In the genomic region with DNA sequence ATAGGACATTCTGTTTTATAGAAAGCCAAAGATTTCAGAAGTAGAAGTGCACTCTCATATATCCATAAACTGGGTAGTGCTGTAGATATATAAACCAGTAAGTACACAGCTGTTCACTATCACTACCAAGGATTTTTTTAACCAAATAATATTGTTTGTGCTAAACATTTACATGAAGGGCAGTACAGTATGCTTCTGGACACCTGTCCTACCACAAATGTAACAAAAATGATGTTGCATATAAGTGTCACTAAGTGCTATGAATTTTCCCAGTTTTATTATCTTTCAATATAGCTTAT, we compare ENCODE assay signal across 20 mouse cellular contexts. TPM values are rescaled to one million over a fixed set of nuclear protein-coding genes. Genes with fewer than 3 reads are reported as not detected.
A peak's percentile ranks its signal among the peaks of the same experiment; 100 is the strongest.
DNase-seq lines count a peak whose midpoint lies in the region; ATAC-seq and TF ChIP-seq lines count a peak whose summit lies in the region.
"Had no signal": no experiment of that assay in that cellular context is flagged by ENCODE, and none has a peak within 500 bp of the region (broad histone marks: within the 10 kb centered on the region; RNA-seq: fewer than 3 reads in every experiment).

No protein-coding gene starts in this region.

- peaks cover 9% of the 10 kb centered on the region; the same call in 1 of the 2 replicates for H3K4me1 ChIP-seq in forebrain, embryonic 13.5 days
- peaks cover 7% of the 10 kb centered on the region; the same call in 1 of the 2 replicates for H3K4me1 ChIP-seq in forebrain, postnatal 0 days (ENCODE audit: insufficient read depth)
- no peaks in the 10 kb centered on the region for H3K4me1 ChIP-seq in hindbrain, postnatal 0 days (ENCODE audit: insufficient read depth, low read length)
- no peaks in the 10 kb centered on the region for H3K4me1 ChIP-seq in midbrain, postnatal 0 days (ENCODE audit: insufficient read depth, low read length)
- H3K4me1 ChIP-seq: embryonic facial prominence, embryonic 13.5 days; heart, embryonic 15.5 days had no signal

- H3K4me2 ChIP-seq in forebrain, embryonic 13.5 days, result no peak overlapping the region
- H3K4me2 ChIP-seq in forebrain, postnatal 0 days (ENCODE audit: low read depth), result no peak overlapping the region
- H3K4me2 ChIP-seq in hindbrain, postnatal 0 days (ENCODE audit: low read depth, low read length), result no peak overlapping the region
- H3K4me2 ChIP-seq in midbrain, postnatal 0 days (ENCODE audit: low read depth, low read length, poor library complexity, severe bottlenecking), result no peak overlapping the region
- H3K4me2 ChIP-seq: embryonic facial prominence, embryonic 13.5 days; heart, embryonic 15.5 days had no signal

- TF ChIP-seq CTCF in forebrain, postnatal 0 days (IDR thresholded peaks at IDR 0.05; ENCODE audit: low read depth), result no peak
- no peak for TF ChIP-seq CTCF in hindbrain, postnatal 0 days (IDR thresholded peaks at IDR 0.05; ENCODE audit: low read depth)
- no peak for TF ChIP-seq CTCF in midbrain, postnatal 0 days (IDR thresholded peaks at IDR 0.05)

- no peak overlapping the region for H3K4me3 ChIP-seq in forebrain, embryonic 13.5 days
- H3K4me3 ChIP-seq in forebrain, postnatal 0 days (ENCODE audit: low read depth, low read length), result no peak overlapping the region
- H3K4me3 ChIP-seq in hindbrain, postnatal 0 days (ENCODE audit: low read length), result no peak overlapping the region
- no peak overlapping the region for H3K4me3 ChIP-seq in midbrain, postnatal 0 days (ENCODE audit: low read depth, low read length)
- H3K4me3 ChIP-seq: embryonic facial prominence, embryonic 13.5 days; gastrocnemius, adult 2 months; heart, embryonic 15.5 days had no signal

- H3K27me3 ChIP-seq in forebrain, embryonic 13.5 days, result no peaks in the 10 kb centered on the region
- H3K27me3 ChIP-seq in forebrain, postnatal 0 days (ENCODE audit: insufficient read depth, low read length), result no peaks in the 10 kb centered on the region
- no peaks in the 10 kb centered on the region for H3K27me3 ChIP-seq in hindbrain, postnatal 0 days (ENCODE audit: insufficient read depth, low read length)
- no peaks in the 10 kb centered on the region for H3K27me3 ChIP-seq in midbrain, postnatal 0 days (ENCODE audit: insufficient read depth, low read length)
- H3K27me3 ChIP-seq: embryonic facial prominence, embryonic 13.5 days; heart, embryonic 15.5 days had no signal

- peak; percentile 61 for ATAC-seq in forebrain, embryonic 13.5 days
- ATAC-seq in forebrain, postnatal 0 days, result peak; percentile 62
- no peak for ATAC-seq in hindbrain, postnatal 0 days
- ATAC-seq in midbrain, postnatal 0 days (ENCODE audit: low FRiP score), result peak; percentile 38; the same call in 1 of the 2 replicates

- no peak overlapping the region for H3K9ac ChIP-seq in forebrain, embryonic 13.5 days
- H3K9ac ChIP-seq in forebrain, postnatal 0 days, result no peak overlapping the region
- H3K9ac ChIP-seq in hindbrain, postnatal 0 days (replicated peaks; ENCODE audit: low read length), result no peak overlapping the region
- H3K9ac ChIP-seq in midbrain, postnatal 0 days (replicated peaks; ENCODE audit: low read length, poor library complexity, severe bottlenecking), result no peak overlapping the region
- H3K9ac ChIP-seq: embryonic facial prominence, embryonic 13.5 days; heart, embryonic 15.5 days had no signal

- no peaks in the 10 kb centered on the region for H3K36me3 ChIP-seq in forebrain, embryonic 13.5 days (ENCODE audit: poor library complexity, severe bottlenecking)
- no peaks in the 10 kb centered on the region for H3K36me3 ChIP-seq in forebrain, postnatal 0 days (ENCODE audit: insufficient read depth)
- no peaks in the 10 kb centered on the region for H3K36me3 ChIP-seq in hindbrain, postnatal 0 days (ENCODE audit: insufficient read depth, low read length)
- no peaks in the 10 kb centered on the region for H3K36me3 ChIP-seq in midbrain, postnatal 0 days (ENCODE audit: insufficient read depth, low read length)
- H3K36me3 ChIP-seq: embryonic facial prominence, embryonic 13.5 days; heart, embryonic 15.5 days had no signal

- no peaks in the 10 kb centered on the region for H3K9me3 ChIP-seq in forebrain, embryonic 13.5 days (replicated peaks)
- no peaks in the 10 kb centered on the region for H3K9me3 ChIP-seq in forebrain, postnatal 0 days (ENCODE audit: low read length)
- H3K9me3 ChIP-seq in hindbrain, postnatal 0 days (ENCODE audit: low read length), result no peaks in the 10 kb centered on the region
- H3K9me3 ChIP-seq in midbrain, postnatal 0 days (ENCODE audit: low read length), result no peaks in the 10 kb centered on the region
- H3K9me3 ChIP-seq: embryonic facial prominence, embryonic 13.5 days; heart, embryonic 15.5 days had no signal

- peak overlapping the region; percentile 65 for H3K27ac ChIP-seq in forebrain, embryonic 13.5 days
- H3K27ac ChIP-seq in forebrain, postnatal 0 days (ENCODE audit: low read depth, low read length), result peak overlapping the region; percentile 85
- H3K27ac ChIP-seq in hindbrain, postnatal 0 days, result peak overlapping the region; percentile 74; the same call in 1 of the 2 replicates
- peak overlapping the region; percentile 77 for H3K27ac ChIP-seq in midbrain, postnatal 0 days (ENCODE audit: low read depth, low read length)
- H3K27ac ChIP-seq: embryonic facial prominence, embryonic 13.5 days; gastrocnemius, adult 2 months; heart, embryonic 15.5 days had no signal

- no peak for DNase-seq in forebrain, postnatal 0 days
- DNase-seq in hindbrain, postnatal 0 days (ENCODE audit: low spot score), result no peak
- DNase-seq in midbrain, postnatal 0 days (ENCODE audit: low spot score), result no peak
- DNase-seq in spleen, adult 18-20 months, result no peak
- no peak for DNase-seq in adipocyte (ENCODE audit: low spot score)
- no peak for DNase-seq in thymus, postnatal 36 days
- DNase-seq: cerebellum, adult 9-10 months; gastrocnemius, adult 2 months; heart, adult 18-20 months; kidney, adult 8-10 months; kidney, postnatal 25 days; left cerebral cortex, postnatal 4 days; lung, adult 18-20 months had no signal

RNA-seq across cellular contexts. Expression of a gene that starts 4.4 kb away (rescaled TPM):
- not detected in 2 replicates for polyA plus RNA-seq in forebrain, embryonic 13.5 days (2015; fragmentation: Nextera tagmentation; extraction: Ambion mirVana)
- total RNA-seq in forebrain, postnatal 0 days (2014; rRNA removed), result not detected in 2 replicates
- not detected in 2 replicates for polyA plus RNA-seq in forebrain, postnatal 0 days (2015; fragmentation: Nextera tagmentation; extraction: Ambion mirVana)
- total RNA-seq in hindbrain, postnatal 0 days (2014; rRNA removed), result not detected in 2 replicates
- not detected in 2 replicates for polyA plus RNA-seq in hindbrain, postnatal 0 days (2015; fragmentation: Nextera tagmentation; extraction: Ambion mirVana)
- not detected in 2 replicates for total RNA-seq in midbrain, postnatal 0 days (2014; rRNA removed)
- not detected in 2 replicates for polyA plus RNA-seq in midbrain, postnatal 0 days (2015; fragmentation: Nextera tagmentation; extraction: Ambion mirVana)
- total RNA-seq: adrenal gland, postnatal 4 days; gastrocnemius, adult 2 months; heart, adult 18-20 months; liver, adult 2 months; megakaryocyte-erythroid progenitor cell, adult 5-6 weeks had no signal
- polyA plus RNA-seq: cortical plate, adult 2 months; embryonic facial prominence, embryonic 13.5 days; heart, embryonic 15.5 days; liver, adult 2 months had no signal

RNA-seq across cellular contexts. Expression of a gene that starts 17.1 kb away (rescaled TPM):
- not detected in 2 replicates for polyA plus RNA-seq in forebrain, embryonic 13.5 days (2015; fragmentation: Nextera tagmentation; extraction: Ambion mirVana)
- total RNA-seq in forebrain, postnatal 0 days (2014; rRNA removed), result not detected in 2 replicates
- polyA plus RNA-seq in forebrain, postnatal 0 days (2015; fragmentation: Nextera tagmentation; extraction: Ambion mirVana), result not detected in 2 replicates
- 3.6 TPM in 1 of 2 replicates, not detected in the other for total RNA-seq in hindbrain, postnatal 0 days (2014; rRNA removed)
- polyA plus RNA-seq in hindbrain, postnatal 0 days (2015; fragmentation: Nextera tagmentation; extraction: Ambion mirVana), result not detected in 2 replicates
- 0.16 TPM in 1 of 2 replicates, not detected in the other for total RNA-seq in midbrain, postnatal 0 days (2014; rRNA removed)
- 0.05 TPM in 1 of 2 replicates, not detected in the other for polyA plus RNA-seq in midbrain, postnatal 0 days (2015; fragmentation: Nextera tagmentation; extraction: Ambion mirVana)
- total RNA-seq: adrenal gland, postnatal 4 days; gastrocnemius, adult 2 months; heart, adult 18-20 months; left cerebral cortex, postnatal 4 days; liver, adult 2 months; megakaryocyte-erythroid progenitor cell, adult 5-6 weeks had no signal
- polyA plus RNA-seq: cortical plate, adult 2 months; heart, embryonic 15.5 days; liver, adult 2 months had no signal

RNA-seq across cellular contexts. Expression of a gene that starts 42.7 kb away (rescaled TPM):
- polyA plus RNA-seq in forebrain, embryonic 13.5 days (2015; fragmentation: Nextera tagmentation; extraction: Ambion mirVana), result not detected in 2 replicates
- not detected in 2 replicates for total RNA-seq in forebrain, postnatal 0 days (2014; rRNA removed)
- not detected in 2 replicates for polyA plus RNA-seq in forebrain, postnatal 0 days (2015; fragmentation: Nextera tagmentation; extraction: Ambion mirVana)
- total RNA-seq in hindbrain, postnatal 0 days (2014; rRNA removed), result not detected in 2 replicates
- polyA plus RNA-seq in hindbrain, postnatal 0 days (2015; fragmentation: Nextera tagmentation; extraction: Ambion mirVana), result not detected in 2 replicates
- total RNA-seq in midbrain, postnatal 0 days (2014; rRNA removed), result not detected in 2 replicates
- not detected in 2 replicates for polyA plus RNA-seq in midbrain, postnatal 0 days (2015; fragmentation: Nextera tagmentation; extraction: Ambion mirVana)
- total RNA-seq: adrenal gland, postnatal 4 days; gastrocnemius, adult 2 months; heart, adult 18-20 months; left cerebral cortex, postnatal 4 days; liver, adult 2 months; megakaryocyte-erythroid progenitor cell, adult 5-6 weeks had no signal
- polyA plus RNA-seq: cortical plate, adult 2 months; embryonic facial prominence, embryonic 13.5 days; heart, embryonic 15.5 days; liver, adult 2 months had no signal

RNA-seq across cellular contexts. Expression of a gene that starts 45.9 kb away (rescaled TPM):
- 19.8 and 32.4 TPM in 2 replicates for polyA plus RNA-seq in forebrain, embryonic 13.5 days (2015; fragmentation: Nextera tagmentation; extraction: Ambion mirVana)
- total RNA-seq in forebrain, postnatal 0 days (2014; rRNA removed), result 103 and 219 TPM in 2 replicates
- polyA plus RNA-seq in forebrain, postnatal 0 days (2015; fragmentation: Nextera tagmentation; extraction: Ambion mirVana), result 46.3 and 98.8 TPM in 2 replicates
- 234 and 241 TPM in 2 replicates for total RNA-seq in hindbrain, postnatal 0 days (2014; rRNA removed)
- 170 and 185 TPM in 2 replicates for polyA plus RNA-seq in hindbrain, postnatal 0 days (2015; fragmentation: Nextera tagmentation; extraction: Ambion mirVana)
- 363 and 387 TPM in 2 replicates for total RNA-seq in midbrain, postnatal 0 days (2014; rRNA removed)
- polyA plus RNA-seq in midbrain, postnatal 0 days (2015; fragmentation: Nextera tagmentation; extraction: Ambion mirVana), result 260 and 267 TPM in 2 replicates
- total RNA-seq: megakaryocyte-erythroid progenitor cell, adult 5-6 weeks had no signal

RNA-seq across cellular contexts. Expression of a gene that starts 52.2 kb away (rescaled TPM):
- not detected in 2 replicates for polyA plus RNA-seq in forebrain, embryonic 13.5 days (2015; fragmentation: Nextera tagmentation; extraction: Ambion mirVana)
- total RNA-seq in forebrain, postnatal 0 days (2014; rRNA removed), result not detected in 2 replicates
- not detected in 2 replicates for polyA plus RNA-seq in forebrain, postnatal 0 days (2015; fragmentation: Nextera tagmentation; extraction: Ambion mirVana)
- total RNA-seq in hindbrain, postnatal 0 days (2014; rRNA removed), result not detected in 2 replicates
- not detected in 2 replicates for polyA plus RNA-seq in hindbrain, postnatal 0 days (2015; fragmentation: Nextera tagmentation; extraction: Ambion mirVana)
- total RNA-seq in midbrain, postnatal 0 days (2014; rRNA removed), result not detected in 2 replicates
- polyA plus RNA-seq in midbrain, postnatal 0 days (2015; fragmentation: Nextera tagmentation; extraction: Ambion mirVana), result not detected in 2 replicates
- total RNA-seq: adrenal gland, postnatal 4 days; gastrocnemius, adult 2 months; heart, adult 18-20 months; left cerebral cortex, postnatal 4 days; liver, adult 2 months; megakaryocyte-erythroid progenitor cell, adult 5-6 weeks had no signal
- polyA plus RNA-seq: cortical plate, adult 2 months; embryonic facial prominence, embryonic 13.5 days; heart, embryonic 15.5 days; liver, adult 2 months had no signal
